Mouse (Mus musculus) hindbrain, embryonic 12.5 days (tissue): ENCODE measurements around the gene Mfsd4a. TPM values are rescaled to one million over a fixed set of nuclear protein-coding genes. Genes with fewer than 3 reads are reported as not detected.

Source experiments
- ATAC-seq: fragments of 200-750 bp; cut with Nextera tagmentation; 2 replicates; pipeline ENCODE4 v1.8.0; 2017; ENCODE audit warnings: moderate TSS enrichment; ENCODE audit not compliant: low FRiP score
- H3K27ac ChIP-seq: fragments of 300-500 bp; sonication (generic); 2 replicates; pipeline ENCODE4 v1.5.1; 2016; ENCODE audit warnings: mild to moderate bottlenecking
- H3K27me3 ChIP-seq: fragments of 300-500 bp; sonication (generic); 2 replicates; pipeline ENCODE4 v1.6.1; 2016; ENCODE audit warnings: mild to moderate bottlenecking
- H3K36me3 ChIP-seq: fragments of 300-500 bp; sonication (generic); 2 replicates; pipeline ENCODE4 v1.6.1; 2016; ENCODE audit warnings: mild to moderate bottlenecking
- H3K4me1 ChIP-seq: fragments of 300-500 bp; sonication (generic); 2 replicates; pipeline ENCODE4 v1.6.1; 2016
- H3K4me2 ChIP-seq: fragments of 300-500 bp; sonication (generic); replicated peaks from 2 replicates; pipeline ENCODE4 v1.6.1; 2016; ENCODE audit warnings: mild to moderate bottlenecking
- H3K4me3 ChIP-seq: fragments of 300-500 bp; sonication (generic); 2 replicates; pipeline ENCODE4 v1.5.1; 2016; ENCODE audit warnings: mild to moderate bottlenecking
- H3K9ac ChIP-seq: fragments of 300-500 bp; sonication (generic); 2 replicates; pipeline ENCODE4 v1.6.1; 2016; ENCODE audit warnings: mild to moderate bottlenecking, moderate library complexity
- H3K9me3 ChIP-seq: fragments of 300-500 bp; sonication (generic); replicated peaks from 2 replicates; pipeline ENCODE4 v1.6.1; 2016; ENCODE audit warnings: mild to moderate bottlenecking
- WGBS: fragments of 180-500 bp; shearing (Covaris S2); methylation state at CpG from one replicate; pipeline ENCODE4 v1.1.7; 2016; 5-methylcytosine and 5-hydroxymethylcytosine counted together
- polyA plus RNA-seq: library from polyadenylated mRNA; unstranded; fragments of >200 nt; fragmentation: Nextera tagmentation; extraction: Ambion mirVana; gene quantifications from 2 replicates; pipeline ENCODE4 v1.2.1, GENCODE M21; 2016

The Mfsd4a gene
- polyA plus RNA-seq, 1 experiment from 2014 or later: 15.4 TPM

DNA sequence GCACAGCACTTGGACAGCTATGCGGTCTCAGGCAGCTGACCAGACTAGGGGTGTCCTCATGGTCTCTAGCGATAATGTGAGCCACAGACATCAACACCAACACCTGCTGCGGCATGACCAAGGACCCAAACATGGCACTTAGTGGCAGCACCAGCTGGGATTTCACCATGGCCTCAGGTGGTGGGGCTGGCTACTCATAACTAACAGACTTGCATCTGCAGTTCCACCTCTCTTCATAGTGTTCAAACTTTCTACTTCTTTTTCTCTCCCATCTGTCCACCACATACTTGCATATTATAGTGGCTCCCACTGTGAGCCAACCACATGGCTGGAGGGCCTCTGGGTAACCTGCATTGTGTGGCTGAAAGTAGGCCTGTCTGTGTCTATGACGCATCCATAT lies 25.4 kb upstream of the Mfsd4a start:
- no peak overlapping the region for H3K27ac ChIP-seq
- no peaks in the 10 kb centered on the region for H3K36me3 ChIP-seq
- no peak overlapping the region for H3K9ac ChIP-seq
- H3K4me3 ChIP-seq: no peak overlapping the region
- 91% methylated on average over 4 of the region's 4 CpGs for WGBS
- H3K4me1 ChIP-seq: no peaks in the 10 kb centered on the region
- H3K9me3 ChIP-seq: no peaks in the 10 kb centered on the region
- no peak for ATAC-seq
- H3K4me2 ChIP-seq: no peak overlapping the region
- no peaks in the 10 kb centered on the region for H3K27me3 ChIP-seq

DNA sequence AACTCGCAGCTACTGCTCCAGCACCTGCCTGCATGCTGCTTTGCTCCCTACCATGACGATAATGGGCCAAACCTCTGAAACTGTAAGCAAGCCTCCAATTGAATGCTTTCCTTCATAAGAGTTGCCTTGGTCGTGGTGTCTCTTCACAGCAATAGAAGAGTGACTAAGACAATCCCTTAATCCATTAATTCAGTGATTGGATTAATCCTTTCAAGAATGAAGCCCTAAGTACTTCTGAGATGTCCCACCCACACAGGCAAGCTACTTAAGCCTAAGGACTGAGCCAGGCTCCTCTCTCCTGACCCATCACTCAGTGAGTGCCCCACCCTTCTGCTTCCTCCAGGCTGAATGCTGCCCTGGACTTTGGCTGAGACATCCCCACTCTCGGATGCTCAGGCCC lies 22.4 kb upstream of the Mfsd4a start:
- Histone ChIP-seq H3K36me3 (no peaks in the 10 kb centered on the region), H3K4me1 (no peaks in the 10 kb centered on the region), H3K9me3 (no peaks in the 10 kb centered on the region), H3K27ac (no peak overlapping the region), H3K4me2 (no peak overlapping the region), H3K9ac (no peak overlapping the region), H3K27me3 (no peaks in the 10 kb centered on the region), H3K4me3 (no peak overlapping the region)
- 75% methylated on average over 4 of the region's 4 CpGs for WGBS
- no peak for ATAC-seq

DNA sequence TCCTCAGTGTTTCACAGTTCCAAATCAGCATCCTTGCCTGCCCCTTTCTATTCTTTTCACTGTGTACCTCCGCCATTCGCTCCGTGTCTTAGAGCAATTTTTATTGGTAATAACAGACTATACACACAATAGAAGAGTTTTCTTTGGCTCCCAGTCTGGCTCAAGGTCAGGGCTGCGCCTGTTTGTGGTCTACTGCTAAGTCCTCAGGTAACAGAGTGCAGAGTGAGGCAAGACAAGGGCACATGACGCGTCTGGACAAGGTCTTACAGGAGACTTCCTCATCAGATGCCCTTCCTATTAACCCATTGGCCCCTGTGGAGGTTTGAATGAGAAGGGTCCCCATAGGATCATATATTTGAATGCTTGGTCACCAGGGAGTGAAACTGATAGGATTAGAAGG lies 21.9 kb upstream of the Mfsd4a start:
- Histone ChIP-seq H3K9me3 (no peaks in the 10 kb centered on the region), H3K27me3 (no peaks in the 10 kb centered on the region), H3K9ac (no peak overlapping the region), H3K4me3 (no peak overlapping the region), H3K4me2 (no peak overlapping the region), H3K27ac (no peak overlapping the region), H3K4me1 (no peaks in the 10 kb centered on the region), H3K36me3 (no peaks in the 10 kb centered on the region)
- no peak for ATAC-seq
- WGBS: 89% methylated on average over 6 of the region's 6 CpGs

DNA sequence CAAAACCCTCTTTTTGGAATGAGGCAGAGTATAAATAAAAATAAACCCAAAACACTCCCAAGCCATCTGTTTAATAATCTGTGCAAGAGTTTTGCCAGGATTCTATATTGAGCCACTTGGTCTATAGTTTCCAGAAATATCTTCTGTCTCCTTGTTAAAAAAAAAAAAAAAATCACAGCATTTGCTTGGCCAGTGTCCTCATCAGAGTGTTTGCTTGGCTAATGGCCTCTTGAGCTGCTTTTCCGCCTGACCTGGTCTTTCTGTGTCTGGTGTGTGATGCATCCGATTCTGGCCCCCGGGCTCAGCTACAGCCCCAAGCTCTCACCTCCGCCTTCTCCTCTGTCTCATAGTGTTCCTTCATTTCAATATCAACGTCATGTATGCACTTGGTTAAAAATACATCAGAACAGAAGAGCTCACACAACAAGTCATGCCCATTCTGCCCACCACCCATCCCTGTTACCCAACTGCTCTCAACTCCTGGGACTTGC lies 20.4 kb upstream of the Mfsd4a start:
- 83% methylated on average over 5 of the region's 5 CpGs for WGBS
- Histone ChIP-seq H3K27ac (no peak overlapping the region), H3K27me3 (no peaks in the 10 kb centered on the region), H3K4me2 (no peak overlapping the region), H3K9me3 (no peaks in the 10 kb centered on the region), H3K4me3 (no peak overlapping the region), H3K4me1 (no peaks in the 10 kb centered on the region), H3K9ac (no peak overlapping the region), H3K36me3 (no peaks in the 10 kb centered on the region)
- no peak for ATAC-seq

DNA sequence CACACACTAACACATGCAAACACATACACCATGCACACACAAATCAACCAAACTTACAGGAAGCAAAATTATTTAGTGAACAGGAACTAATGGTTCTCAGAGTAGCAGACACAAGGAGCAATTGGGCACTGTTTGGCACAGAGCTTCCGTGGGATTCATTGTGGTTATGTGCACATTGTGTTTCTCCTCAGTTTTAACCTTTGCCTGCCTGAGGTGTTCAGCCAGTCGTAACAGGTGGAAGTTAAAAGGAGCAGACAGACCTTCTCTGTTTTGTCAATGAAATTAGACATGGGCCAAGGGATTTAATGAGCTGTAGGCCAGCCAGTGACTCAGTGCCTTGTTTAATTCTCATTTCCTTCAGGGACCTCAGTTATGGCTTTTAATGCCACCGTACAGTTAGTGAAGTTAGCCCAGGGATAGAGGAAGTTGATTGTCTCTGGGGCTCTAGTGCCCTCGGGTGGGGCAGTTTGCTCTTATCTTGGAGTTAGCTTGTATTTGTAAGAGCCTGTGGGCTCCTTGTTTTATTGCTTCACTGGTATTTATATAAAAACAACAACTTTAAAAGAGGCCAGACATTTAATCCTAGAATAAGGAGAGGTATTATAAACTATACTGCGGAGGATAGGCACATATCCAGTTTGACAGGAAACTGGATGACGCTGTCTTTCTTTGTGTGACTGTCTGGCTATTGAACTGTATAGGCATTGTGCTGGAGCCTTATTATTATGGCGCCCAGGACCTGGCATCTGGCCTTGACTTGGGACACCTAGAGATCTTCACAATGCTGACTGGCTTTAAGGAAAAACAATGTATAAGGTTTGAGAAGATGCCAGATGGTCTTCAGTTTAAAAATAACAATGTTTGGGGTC lies 17.6 kb upstream of the Mfsd4a start:
- H3K4me1 ChIP-seq: no peaks in the 10 kb centered on the region
- H3K9me3 ChIP-seq: no peaks in the 10 kb centered on the region
- no peak overlapping the region for H3K9ac ChIP-seq
- no peak overlapping the region for H3K4me2 ChIP-seq
- no peak for ATAC-seq
- WGBS: 72% methylated on average over 7 of the region's 7 CpGs
- H3K27me3 ChIP-seq: no peaks in the 10 kb centered on the region
- no peak overlapping the region for H3K4me3 ChIP-seq
- H3K27ac ChIP-seq: no peak overlapping the region
- H3K36me3 ChIP-seq: no peaks in the 10 kb centered on the region

DNA sequence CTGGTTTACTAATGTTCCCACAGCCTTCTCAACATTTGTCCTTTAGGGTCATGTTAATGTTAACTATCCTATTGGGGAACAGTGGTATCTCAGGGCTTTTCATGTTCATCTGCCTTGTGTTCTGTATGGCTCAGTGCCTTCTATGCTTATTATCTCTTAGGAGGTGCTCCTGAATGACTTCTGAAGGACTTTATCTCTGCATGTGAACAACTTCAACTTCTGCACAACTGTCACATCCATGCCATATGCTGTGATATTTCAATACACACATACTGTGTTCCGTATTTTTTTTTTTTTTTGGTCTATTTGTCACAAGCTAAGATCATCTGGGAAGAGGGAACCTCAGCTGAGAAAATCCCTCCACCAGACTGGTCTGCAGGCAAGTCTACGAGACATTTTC lies 10.6 kb upstream of the Mfsd4a start:
- H3K4me1 ChIP-seq: no peaks in the 10 kb centered on the region
- no peaks in the 10 kb centered on the region for H3K36me3 ChIP-seq
- H3K27ac ChIP-seq: no peak overlapping the region
- H3K9ac ChIP-seq: no peak overlapping the region
- ATAC-seq: no peak
- no peaks in the 10 kb centered on the region for H3K9me3 ChIP-seq
- H3K27me3 ChIP-seq: 0 out of 2 replicates have a peak, but pooled peaks cover 7% of the 10 kb centered on the region
- WGBS: 77% methylated on average over 2 of the region's 2 CpGs
- no peak overlapping the region for H3K4me3 ChIP-seq
- no peak overlapping the region for H3K4me2 ChIP-seq

DNA sequence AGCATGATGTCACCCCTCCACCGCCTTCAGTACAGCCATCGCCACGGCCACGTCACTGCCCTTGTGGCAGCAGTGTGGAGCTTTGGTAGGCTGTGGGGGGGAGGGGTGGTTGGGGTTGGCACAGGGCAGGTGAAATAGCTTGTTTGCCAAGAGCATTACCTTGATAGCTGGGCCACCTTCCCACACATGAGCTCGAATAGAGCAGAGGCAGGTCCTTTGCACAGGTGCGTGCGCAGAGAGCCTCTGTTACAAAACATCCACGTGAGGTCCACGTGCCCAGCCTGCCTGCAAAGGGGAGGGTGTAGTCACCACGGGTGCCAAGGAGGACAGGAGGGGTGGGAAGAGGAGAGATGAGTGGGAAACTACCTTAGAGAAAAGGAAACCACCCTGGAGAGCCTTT lies 7.7 kb upstream of the Mfsd4a start:
- Histone ChIP-seq H3K4me1 (no peaks in the 10 kb centered on the region), H3K27me3 (0 out of 2 replicates have a peak, but pooled peaks cover 7% of the 10 kb centered on the region), H3K36me3 (no peaks in the 10 kb centered on the region), H3K9ac (no peak overlapping the region), H3K27ac (no peak overlapping the region), H3K9me3 (no peaks in the 10 kb centered on the region), H3K4me3 (no peak overlapping the region), H3K4me2 (no peak overlapping the region)
- ATAC-seq: no peak
- 89% methylated on average over 10 of the region's 10 CpGs for WGBS

DNA sequence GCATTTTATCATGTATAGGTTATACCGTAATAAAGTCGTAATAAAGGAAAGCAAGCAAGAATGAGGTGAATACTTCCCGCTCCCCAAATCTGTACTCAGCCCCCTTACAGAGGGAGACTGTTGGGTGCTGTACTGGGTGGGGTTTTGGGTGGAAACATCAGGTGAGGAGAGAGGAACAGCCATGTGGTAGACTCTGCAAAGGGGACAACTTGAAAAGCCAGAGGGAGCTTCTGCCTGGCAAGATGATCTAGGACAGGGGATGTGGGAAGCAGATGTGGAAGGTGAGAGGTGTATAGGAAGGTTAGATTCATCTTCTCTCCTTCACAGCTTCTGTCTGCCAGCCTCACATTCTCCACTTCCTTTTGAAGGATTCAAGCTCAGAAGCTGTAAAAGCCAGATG lies 2.8 kb upstream of the Mfsd4a start:
- no peaks in the 10 kb centered on the region for H3K9me3 ChIP-seq
- H3K9ac ChIP-seq: no peak overlapping the region
- H3K4me2 ChIP-seq: no peak overlapping the region
- 89% methylated on average over 3 of the region's 3 CpGs for WGBS
- peaks cover 48% of the 10 kb centered on the region for H3K27me3 ChIP-seq
- peaks cover 13% of the 10 kb centered on the region for H3K4me1 ChIP-seq
- no peak for ATAC-seq
- H3K4me3 ChIP-seq: no peak overlapping the region
- no peak overlapping the region for H3K27ac ChIP-seq
- no peaks in the 10 kb centered on the region for H3K36me3 ChIP-seq

DNA sequence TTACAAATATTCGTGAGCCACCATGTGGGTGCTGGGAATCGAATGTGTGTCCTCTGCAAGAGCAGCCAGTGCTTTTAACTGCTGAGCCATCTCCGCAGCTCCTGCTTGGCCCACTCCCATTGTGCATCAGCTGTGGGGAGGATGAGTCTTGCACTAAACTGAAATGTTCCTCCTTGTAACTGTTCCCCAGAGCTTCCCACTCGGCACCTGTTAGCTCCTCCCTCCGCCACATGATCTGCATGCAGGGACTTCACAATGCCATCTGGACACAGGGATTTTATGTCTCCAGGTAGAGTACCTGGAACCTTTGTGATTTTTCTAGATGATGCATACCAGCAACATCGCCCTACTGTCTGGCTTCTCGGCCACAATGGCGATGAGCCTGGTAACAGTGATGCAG lies 1.6 kb upstream of the Mfsd4a start:
- WGBS: 89% methylated on average over 8 of the region's 8 CpGs
- Histone ChIP-seq H3K4me3 (no peak overlapping the region), H3K27ac (no peak overlapping the region), H3K4me2 (no peak overlapping the region), H3K36me3 (no peaks in the 10 kb centered on the region), H3K4me1 (peaks cover 13% of the 10 kb centered on the region), H3K27me3 (peaks cover 47% of the 10 kb centered on the region), H3K9me3 (no peaks in the 10 kb centered on the region), H3K9ac (no peak overlapping the region)
- no peak for ATAC-seq

DNA sequence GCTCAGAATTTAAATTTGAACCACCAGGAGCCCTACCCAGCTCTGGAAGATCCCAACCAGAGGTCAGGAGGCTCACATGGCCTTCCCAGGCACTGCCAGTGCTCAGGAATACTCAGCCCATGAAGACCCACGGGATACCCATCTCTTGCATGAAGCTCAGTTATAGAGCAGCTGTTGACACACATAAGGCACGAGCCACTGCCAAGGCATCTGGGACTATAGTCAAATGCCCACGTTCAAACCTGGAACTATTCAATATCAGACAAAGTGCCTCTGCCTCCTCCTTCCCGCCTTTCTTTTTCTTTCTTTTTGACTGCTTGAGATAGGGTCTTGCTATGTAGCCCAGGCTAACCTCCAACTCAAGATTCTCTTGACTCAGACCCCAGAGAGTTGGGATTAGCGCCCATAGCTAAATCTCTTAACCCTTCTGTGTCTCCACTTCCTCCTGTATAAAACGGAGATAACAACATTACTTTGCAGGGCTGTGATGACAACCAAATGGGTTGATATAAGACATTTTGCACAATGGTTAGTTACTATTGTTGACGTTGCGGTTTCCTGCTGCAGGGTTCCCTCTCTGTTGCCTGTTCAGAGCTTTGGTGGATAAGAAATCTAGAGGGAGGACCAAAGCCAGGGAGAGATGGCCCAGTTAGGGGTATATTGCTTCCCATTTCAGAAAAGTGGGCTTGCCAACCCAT lies 2.2 kb downstream of the Mfsd4a start:
- H3K27me3 ChIP-seq: peaks cover 50% of the 10 kb centered on the region
- H3K9ac ChIP-seq: no peak overlapping the region
- peaks cover 13% of the 10 kb centered on the region for H3K4me1 ChIP-seq
- no peak overlapping the region for H3K4me2 ChIP-seq
- no peaks in the 10 kb centered on the region for H3K9me3 ChIP-seq
- no peak overlapping the region for H3K4me3 ChIP-seq
- H3K36me3 ChIP-seq: no peaks in the 10 kb centered on the region
- 79% methylated on average over 8 of the region's 8 CpGs for WGBS
- no peak for ATAC-seq
- no peak overlapping the region for H3K27ac ChIP-seq

DNA sequence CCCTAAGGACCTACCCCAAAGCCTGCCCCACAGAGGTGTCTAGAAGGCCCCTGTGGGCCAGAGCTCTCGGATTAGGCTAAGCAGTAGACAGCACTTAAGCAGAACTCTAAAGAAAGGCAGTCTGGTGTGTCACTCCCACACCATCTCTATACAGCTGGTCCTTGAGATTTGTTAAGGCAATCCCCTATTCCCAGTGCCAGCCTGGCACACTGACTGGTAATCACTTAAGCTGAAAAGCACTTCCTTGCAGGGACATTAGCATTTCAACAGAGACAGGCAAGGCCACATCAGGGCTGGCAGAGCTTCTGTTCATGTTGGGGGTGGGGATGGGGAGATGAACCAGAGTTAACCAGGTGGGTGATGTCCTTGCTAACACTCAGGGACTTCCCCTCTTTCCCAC lies 2.9 kb downstream of the Mfsd4a start:
- Histone ChIP-seq H3K27me3 (peaks cover 48% of the 10 kb centered on the region), H3K4me1 (peaks cover 13% of the 10 kb centered on the region), H3K4me3 (no peak overlapping the region), H3K27ac (no peak overlapping the region), H3K4me2 (no peak overlapping the region), H3K9ac (no peak overlapping the region), H3K9me3 (no peaks in the 10 kb centered on the region), H3K36me3 (no peaks in the 10 kb centered on the region)
- no peak for ATAC-seq
- WGBS: 37% methylated on average over 1 of the region's 1 CpGs

DNA sequence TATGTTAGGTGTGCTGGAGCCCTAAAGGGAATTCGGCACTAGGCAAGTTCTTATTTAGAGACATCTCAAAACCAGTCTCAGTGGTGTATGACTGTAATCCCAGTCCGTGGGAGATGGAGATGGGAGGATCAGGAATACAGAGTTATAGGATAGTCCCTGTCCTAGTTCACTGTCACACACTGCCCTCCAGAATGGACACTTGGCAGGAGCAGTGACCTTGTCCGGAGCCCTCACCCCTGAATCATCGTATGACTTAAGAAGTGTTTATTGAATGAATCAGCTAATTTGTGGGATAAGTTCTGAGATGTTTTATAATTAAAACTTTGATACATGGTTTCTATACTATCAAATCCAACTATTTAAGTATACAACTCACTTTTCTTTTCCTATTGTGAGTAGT lies 4.8 kb downstream of the Mfsd4a start:
- H3K36me3 ChIP-seq: no peaks in the 10 kb centered on the region
- WGBS: 90% methylated on average over 4 of the region's 4 CpGs
- no peak overlapping the region for H3K9ac ChIP-seq
- peaks cover 12% of the 10 kb centered on the region for H3K4me1 ChIP-seq
- H3K4me3 ChIP-seq: no peak overlapping the region
- H3K27me3 ChIP-seq: peaks cover 31% of the 10 kb centered on the region
- H3K27ac ChIP-seq: no peak overlapping the region
- ATAC-seq: no peak
- H3K9me3 ChIP-seq: no peaks in the 10 kb centered on the region
- no peak overlapping the region for H3K4me2 ChIP-seq
